Mouse (Mus musculus) c-Kit-positive CD71-positive TER-119-negative erythroid progenitor cells, embryonic 14.5 days (primary cell): Measurements from ENCODE around the gene Palm2.

Experiments
- DNase-seq: peaks from one replicate; pipeline ENCODE4 v3.0.0-alpha.2; 2013; ENCODE audit warnings: low read depth

The Palm2 gene

GRCm38 (mm10) chr4:57672996-57673906, 239.2 kb downstream of the Palm2 start:
- DNase-seq: peak; percentile 65

DNA sequence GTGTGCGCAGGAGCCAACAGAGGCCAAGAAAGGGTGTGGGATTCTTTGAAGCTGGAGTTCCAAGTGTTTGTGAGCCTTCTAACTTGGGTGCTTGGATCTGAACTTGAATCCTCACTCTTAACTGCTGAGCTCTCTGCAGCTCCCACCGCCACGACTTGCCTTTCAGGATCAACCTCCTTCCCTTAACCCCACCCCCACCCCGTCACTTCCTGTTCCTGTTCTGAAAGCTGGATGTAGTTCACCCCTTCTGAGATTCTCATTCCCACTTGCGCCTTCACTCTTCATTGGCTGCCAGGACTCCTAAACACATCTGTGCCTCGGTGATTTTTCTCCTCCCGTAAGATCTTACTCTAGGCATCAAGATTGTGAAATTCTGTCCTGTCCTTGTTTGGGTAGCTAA, 240.3 kb downstream of the Palm2 start:
- no peak for DNase-seq

GRCm38 (mm10) chr4:57675387-57675786, 241.3 kb downstream of the Palm2 start:
- no peak for DNase-seq

DNA sequence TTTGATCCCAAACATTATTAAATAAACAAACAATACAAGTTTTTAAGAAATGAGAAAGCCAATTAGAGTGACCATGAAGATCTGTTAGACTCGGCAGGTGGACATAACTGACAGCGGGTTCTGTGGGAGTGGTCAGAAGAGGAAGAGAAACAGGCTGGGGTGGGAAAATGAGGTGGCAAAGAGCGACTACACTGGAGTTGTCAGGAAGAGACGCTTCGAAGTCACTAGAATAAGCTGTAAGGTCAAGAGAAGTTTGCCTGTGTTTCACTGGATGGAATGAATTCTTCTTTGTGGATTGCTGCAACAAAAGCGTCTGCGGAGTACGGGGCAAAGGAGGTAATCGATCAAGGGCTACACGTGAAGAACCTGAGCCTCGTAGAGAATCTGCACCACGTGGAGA, 243.9 kb downstream of the Palm2 start:
- no peak for DNase-seq

GRCm38 (mm10) chr4:57678991-57679457, 245.0 kb downstream of the Palm2 start:
- DNase-seq: no peak

GRCm38 (mm10) chr4:57680186-57680585, 246.1 kb downstream of the Palm2 start:
- no peak for DNase-seq

- DNase-seq: no peak
Observed at GRCm38 (mm10) chr4:57681511-57681910, 247.5 kb downstream of the Palm2 start.

DNA sequence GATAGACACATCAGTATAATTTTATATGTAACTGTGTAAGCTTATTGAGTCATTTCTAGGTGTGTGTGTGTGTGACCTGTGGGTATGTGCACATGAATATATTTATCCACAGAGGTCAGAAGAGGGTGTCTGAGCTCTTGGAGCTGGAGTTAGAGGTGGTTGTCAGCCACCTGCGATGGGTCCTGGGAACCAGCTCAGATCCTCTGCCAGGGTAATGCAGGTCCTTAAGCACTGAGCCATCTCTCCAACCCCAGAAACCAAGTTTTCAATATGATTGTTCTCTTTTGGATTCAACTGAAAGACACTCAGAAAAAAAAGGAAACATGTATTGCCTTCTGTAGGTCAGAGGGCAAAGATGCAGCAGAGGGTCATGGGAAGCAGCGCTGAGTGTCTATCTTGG, 248.3 kb downstream of the Palm2 start:
- DNase-seq: no peak

DNA sequence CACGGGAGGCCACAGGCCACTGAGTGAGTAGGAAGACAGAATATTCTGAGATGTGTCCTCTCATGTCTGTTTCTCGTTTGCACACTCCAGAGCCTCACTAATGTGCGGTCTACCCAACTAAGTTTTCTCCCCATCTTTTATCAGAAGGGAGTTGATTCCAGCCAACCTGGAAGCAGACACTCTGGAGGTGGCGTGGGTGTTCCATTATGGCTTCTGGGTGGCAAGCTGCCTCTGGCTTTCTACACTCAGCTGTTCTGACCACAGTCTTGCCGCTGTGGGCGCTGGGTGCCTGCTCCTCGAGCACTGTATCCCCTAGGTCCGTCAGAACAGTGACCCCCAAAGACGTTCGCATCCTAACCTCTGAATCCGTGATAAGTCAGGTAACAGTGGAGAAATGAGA, 248.9 kb downstream of the Palm2 start:
- DNase-seq: no peak

DNA sequence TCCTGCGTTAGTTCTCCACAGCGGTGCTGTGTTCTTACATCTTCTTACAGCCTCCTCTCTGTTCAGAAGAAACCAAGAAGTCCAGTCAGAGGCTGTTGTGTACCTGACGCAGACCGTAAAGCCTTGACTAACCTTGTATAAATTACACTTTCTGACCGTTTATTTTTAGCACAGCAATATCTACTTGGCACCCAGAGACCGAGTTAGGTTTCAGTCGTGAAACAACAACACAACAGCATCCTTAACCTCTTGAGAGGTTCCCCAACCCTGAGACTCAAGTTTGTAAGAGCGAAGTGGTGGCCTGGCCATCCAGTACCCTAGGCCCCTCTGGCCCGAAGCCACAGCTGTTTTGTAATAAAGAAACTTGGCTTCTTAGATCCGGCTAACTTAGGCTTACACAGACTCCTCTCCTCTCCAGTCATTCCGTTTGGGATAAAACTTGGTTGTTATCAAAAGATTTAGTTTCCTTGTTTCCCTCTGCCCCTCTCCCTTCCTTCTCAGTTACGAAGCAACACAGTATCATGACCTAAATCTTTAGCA, 250.7 kb downstream of the Palm2 start:
- no peak for DNase-seq

DNA sequence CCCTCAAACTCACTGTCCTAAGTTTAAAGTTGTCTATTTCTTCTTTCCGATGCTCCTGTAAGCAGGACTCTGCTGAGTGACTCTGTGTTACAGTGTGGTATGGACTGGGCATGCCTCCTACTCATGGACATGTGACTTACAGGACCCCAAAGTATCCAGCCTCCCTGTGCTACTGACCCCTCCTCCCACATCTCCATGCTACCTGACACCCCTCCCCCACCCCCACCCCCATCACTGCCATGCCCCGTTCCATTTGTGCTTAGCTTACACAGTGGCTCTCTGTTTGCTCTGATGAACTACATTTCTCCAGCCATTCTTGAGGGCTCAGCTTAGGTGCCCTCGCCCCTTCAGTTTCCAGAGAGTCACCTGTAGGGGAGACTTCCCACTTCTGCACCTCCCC, 252.7 kb downstream of the Palm2 start:
- no peak for DNase-seq

DNA sequence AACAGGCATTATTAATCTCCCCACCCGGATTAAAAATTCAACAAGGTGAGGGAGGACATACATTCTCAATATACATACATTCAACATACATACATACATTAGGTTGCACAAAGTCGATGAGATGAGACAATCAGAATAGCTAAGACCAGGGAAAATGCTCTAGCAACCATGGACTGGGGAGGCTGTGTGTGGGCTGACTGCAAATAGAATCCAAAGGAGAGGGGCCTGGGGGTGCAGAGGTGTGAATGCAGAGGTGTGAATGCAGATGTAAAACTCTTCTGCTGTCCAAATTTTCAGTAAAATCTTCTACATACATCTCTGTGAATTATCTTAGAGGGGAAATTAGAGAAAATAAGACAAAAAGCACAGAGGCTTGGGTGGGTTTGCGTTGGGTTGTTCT, 253.5 kb downstream of the Palm2 start:
- no peak for DNase-seq

GRCm38 (mm10) chr4:57688131-57688530, 254.1 kb downstream of the Palm2 start:
- DNase-seq: no peak

GRCm38 (mm10) chr4:57690001-57690400, 256.0 kb downstream of the Palm2 start:
- no peak for DNase-seq

GRCm38 (mm10) chr4:57690805-57691204, 256.8 kb downstream of the Palm2 start:
- no peak for DNase-seq

- no peak for DNase-seq
Observed at GRCm38 (mm10) chr4:57694356-57695136, 260.5 kb downstream of the Palm2 start.

GRCm38 (mm10) chr4:57696955-57697354, 262.9 kb downstream of the Palm2 start:
- DNase-seq: no peak

- no peak for DNase-seq
Observed at GRCm38 (mm10) chr4:57697918-57698611, 264.0 kb downstream of the Palm2 start.

- DNase-seq: no peak
Observed at GRCm38 (mm10) chr4:57701576-57701975, 267.5 kb downstream of the Palm2 start.

- DNase-seq: no peak
Observed at GRCm38 (mm10) chr4:57703574-57704470, 269.8 kb downstream of the Palm2 start.

DNA sequence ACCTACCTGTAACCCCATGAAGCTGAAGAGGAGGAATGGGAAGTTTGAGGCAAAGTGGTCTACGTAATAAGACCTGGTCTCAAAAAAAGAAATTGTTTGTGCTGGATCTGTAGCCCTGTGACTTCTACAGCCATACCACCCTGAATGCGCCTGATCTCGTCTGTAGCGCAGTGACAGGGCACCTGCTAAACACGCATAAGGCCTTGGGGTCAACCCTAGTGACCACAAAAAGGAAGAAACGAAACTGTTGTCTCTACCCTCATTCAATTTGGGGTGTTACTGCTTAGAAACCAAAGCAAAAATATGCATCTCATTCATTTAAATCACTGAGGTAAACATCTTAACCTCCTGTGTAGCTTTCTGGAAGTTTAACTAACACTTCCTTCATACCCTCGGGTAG, 270.5 kb downstream of the Palm2 start:
- no peak for DNase-seq
